Mouse (Mus musculus) urinary bladder, postnatal 14 days (tissue): Measurements from ENCODE around the gene Zbtb46.

ENCODE experiments used
- DNase-seq: peaks from one replicate; pipeline ENCODE4 v3.0.0; 2021; ENCODE audit warnings: low spot score

Zbtb46 gene

DNA sequence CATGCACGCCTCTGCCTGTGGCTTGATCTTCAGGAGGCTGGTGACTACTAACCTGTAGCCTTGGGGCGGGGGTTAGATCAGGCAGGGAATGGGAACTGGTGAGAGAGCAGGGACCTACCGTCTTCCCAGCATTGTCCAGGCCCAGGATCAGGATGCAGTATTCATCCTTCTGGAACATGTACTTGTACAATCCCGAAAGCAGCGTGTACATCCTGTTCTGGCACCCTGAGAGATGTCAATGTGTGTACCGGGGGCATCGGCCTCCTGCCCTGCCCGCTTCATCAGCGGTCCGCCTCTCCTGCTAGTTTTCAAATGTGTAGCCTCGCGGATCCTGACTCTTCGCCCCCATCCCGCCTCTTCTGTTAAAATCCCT, 94.8 kb downstream of the Zbtb46 start:
- DNase-seq: no peak

- DNase-seq: no peak
Observed at GRCm38 (mm10) chr2:181363946-181364345, 95.3 kb downstream of the Zbtb46 start.

DNA sequence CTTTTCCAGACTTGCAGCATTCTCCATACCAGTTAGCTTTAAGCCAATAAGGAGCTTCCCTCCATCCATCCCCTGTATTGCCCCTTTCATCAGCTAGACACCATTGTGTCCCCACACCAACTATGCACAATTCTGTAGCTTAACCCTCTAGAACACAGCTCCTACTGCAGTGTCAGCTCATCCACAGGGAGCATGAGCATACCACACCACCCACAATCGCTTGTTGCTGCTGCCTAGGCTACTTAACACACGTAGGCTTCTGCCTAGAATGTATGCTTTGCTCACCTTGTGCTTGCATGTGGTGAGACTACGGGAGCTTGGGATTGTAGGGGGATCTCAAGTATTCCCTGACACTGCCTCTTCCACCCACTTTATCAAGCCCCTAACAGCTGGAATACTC, 102.4 kb downstream of the Zbtb46 start:
- DNase-seq: no peak

DNA sequence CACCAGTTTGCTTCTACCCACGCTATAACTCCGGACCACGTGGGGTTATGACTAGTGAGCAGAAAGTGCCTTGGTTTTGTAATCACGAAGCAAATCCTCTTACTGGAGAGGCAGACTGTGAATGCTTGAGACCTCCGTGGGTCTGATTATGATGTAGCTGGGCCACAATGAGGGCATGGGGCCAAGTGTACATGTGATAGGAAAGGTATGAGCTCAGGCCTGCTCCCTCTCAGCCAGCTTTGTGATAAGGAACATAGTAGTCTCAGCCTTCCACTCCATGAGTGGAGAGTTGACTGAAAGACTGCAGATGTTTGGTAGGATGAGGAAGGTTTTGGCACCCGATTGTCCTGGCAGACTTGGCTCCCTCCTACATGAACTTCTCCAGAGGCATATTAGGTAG, 116.5 kb downstream of the Zbtb46 start:
- DNase-seq: no peak

DNA sequence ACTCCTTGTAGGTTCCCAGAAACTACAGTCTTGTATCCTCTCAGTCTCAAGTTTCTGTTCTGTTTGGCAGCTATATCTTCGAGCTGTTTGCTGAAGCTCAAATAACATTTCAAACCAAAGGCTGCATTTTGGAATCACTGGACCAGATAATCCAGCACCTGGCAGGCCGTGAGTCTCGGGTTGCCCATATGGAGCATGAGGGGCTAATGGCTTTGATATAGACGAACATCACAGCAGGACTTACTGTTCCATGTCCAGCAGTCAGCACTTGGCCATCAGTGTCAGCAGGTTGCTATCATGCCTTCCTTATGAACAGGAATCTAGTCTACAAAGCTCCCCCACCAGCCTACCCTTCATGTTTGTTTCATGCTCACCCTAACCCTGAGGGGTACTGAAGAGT, 118.8 kb downstream of the Zbtb46 start:
- no peak for DNase-seq
